Mouse (Mus musculus) hindbrain, postnatal 0 days (tissue): ENCODE measurements around the gene Lrp6. TPM values are rescaled to one million over a fixed set of nuclear protein-coding genes. Genes with fewer than 3 reads are reported as not detected.

Experiments used
- ATAC-seq: fragments of 200-750 bp; cut with Nextera tagmentation; 2 replicates; pipeline ENCODE4 v1.8.0; 2017; ENCODE audit warnings: mild to moderate bottlenecking, moderate TSS enrichment, moderate library complexity
- DNase-seq: peaks from one replicate; pipeline ENCODE4 v3.0.0-alpha.2; 2015; ENCODE audit warnings: low spot score
- H3K27ac ChIP-seq: fragments of 300-500 bp; sonication (generic); 2 replicates; pipeline ENCODE4 v1.5.1; 2014; ENCODE audit warnings: mild to moderate bottlenecking
- H3K27me3 ChIP-seq: fragments of 300-500 bp; sonication (generic); 2 replicates; pipeline ENCODE4 v1.6.1; 2014; ENCODE audit warnings: low read length, mixed read lengths; ENCODE audit not compliant: insufficient read depth
- H3K36me3 ChIP-seq: fragments of 300-500 bp; sonication (generic); 2 replicates; pipeline ENCODE4 v1.6.1; 2014; ENCODE audit warnings: low read length, mixed read lengths; ENCODE audit not compliant: insufficient read depth
- H3K4me1 ChIP-seq: fragments of 300-500 bp; sonication (generic); 2 replicates; pipeline ENCODE4 v1.6.1; 2014; ENCODE audit warnings: antibody characterized with exemption, low read length, mixed read lengths; ENCODE audit not compliant: insufficient read depth
- H3K4me2 ChIP-seq: fragments of 300-500 bp; sonication (generic); 2 replicates; pipeline ENCODE4 v1.6.1; 2014; ENCODE audit warnings: low read depth, mild to moderate bottlenecking, low read length, moderate library complexity, mixed read lengths
- H3K4me3 ChIP-seq: fragments of 300-500 bp; sonication (generic); 2 replicates; pipeline ENCODE4 v1.5.1; 2014; ENCODE audit warnings: low read length
- H3K9ac ChIP-seq: fragments of 300-500 bp; sonication (generic); replicated peaks from 2 replicates; pipeline ENCODE4 v1.6.1; 2014; ENCODE audit warnings: mild to moderate bottlenecking, low read length, moderate library complexity, mixed read lengths
- H3K9me3 ChIP-seq: fragments of 300-500 bp; sonication (generic); 2 replicates; pipeline ENCODE4 v1.6.1; 2016; ENCODE audit warnings: low read length, mixed read lengths
- CTCF ChIP-seq: IDR thresholded peaks from 2 replicates; pipeline ENCODE4 v1.5.1; 2016; ENCODE audit warnings: antibody characterized with exemption, control low read depth, low read depth
- WGBS: fragments of 180-500 bp; shearing (Covaris S2); extraction: QIAGEN DNeasy Blood & Tissue Kit; methylation state at CpG from one replicate; pipeline ENCODE4 v1.1.7; 2014; 5-methylcytosine and 5-hydroxymethylcytosine counted together
- polyA plus RNA-seq: library from polyadenylated mRNA; unstranded; fragments of >200 nt; fragmentation: Nextera tagmentation; extraction: Ambion mirVana; gene quantifications from 2 replicates; pipeline ENCODE4 v1.2.1, GENCODE M21; 2015
- total RNA-seq: library from RNA; depleted of rRNA; stranded (reverse); fragments of >200 nt; gene quantifications from 2 replicates; pipeline ENCODE4 v1.2.3, GENCODE M21; 2014

Gene Lrp6
- total and polyA plus RNA-seq, 2 experiments from 2014 or later = 13.0 to 23.9 TPM

DNA sequence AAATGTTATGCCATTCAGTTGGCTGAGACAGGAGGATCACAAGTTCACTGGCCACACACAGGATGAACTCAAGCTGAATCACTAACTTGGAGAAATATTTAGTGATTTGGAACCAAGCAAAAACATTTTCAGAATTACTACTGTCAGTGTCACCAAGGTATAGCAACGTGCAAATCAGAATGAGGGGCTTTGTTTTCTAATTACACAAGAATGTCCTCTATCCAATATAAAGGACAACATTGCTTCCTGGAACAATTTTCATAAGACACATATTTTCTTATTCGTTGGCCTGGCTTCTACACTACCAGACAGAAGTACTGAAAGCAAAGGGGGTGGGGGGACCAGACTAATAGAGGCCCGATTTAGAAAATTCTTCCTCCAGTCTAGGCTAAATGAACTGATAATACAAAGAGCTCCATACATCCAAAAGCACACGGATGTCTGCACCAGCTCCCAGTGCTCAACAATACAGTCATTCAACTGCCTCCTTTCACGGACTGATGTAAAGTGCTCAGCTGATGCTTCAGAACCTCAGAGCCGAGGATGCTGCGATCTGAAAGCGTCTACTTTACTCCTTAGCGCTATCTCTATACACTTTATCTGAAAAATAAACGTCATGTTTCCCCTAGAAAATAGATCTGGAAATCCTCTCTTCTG is 29.2 kb downstream of the Lrp6 start:
- H3K4me3 ChIP-seq = no peak overlapping the region
- no peaks in the 10 kb centered on the region for H3K36me3 ChIP-seq
- H3K4me2 ChIP-seq = 0 out of 2 replicates have a peak overlapping the region, but pooled peaks have one; percentile 7
- peak; percentile 16 for DNase-seq
- H3K9ac ChIP-seq = no peak overlapping the region
- no peaks in the 10 kb centered on the region; the same call in 1 of the 2 replicates for H3K4me1 ChIP-seq
- no peaks in the 10 kb centered on the region for H3K27me3 ChIP-seq
- H3K27ac ChIP-seq = peak overlapping the region; percentile 45; the same call in 1 of the 2 replicates
- no peak for TF ChIP-seq CTCF
- WGBS = 48% methylated on average over 10 of the region's 10 CpGs
- no peaks in the 10 kb centered on the region for H3K9me3 ChIP-seq
- ATAC-seq = peak; percentile 64

DNA sequence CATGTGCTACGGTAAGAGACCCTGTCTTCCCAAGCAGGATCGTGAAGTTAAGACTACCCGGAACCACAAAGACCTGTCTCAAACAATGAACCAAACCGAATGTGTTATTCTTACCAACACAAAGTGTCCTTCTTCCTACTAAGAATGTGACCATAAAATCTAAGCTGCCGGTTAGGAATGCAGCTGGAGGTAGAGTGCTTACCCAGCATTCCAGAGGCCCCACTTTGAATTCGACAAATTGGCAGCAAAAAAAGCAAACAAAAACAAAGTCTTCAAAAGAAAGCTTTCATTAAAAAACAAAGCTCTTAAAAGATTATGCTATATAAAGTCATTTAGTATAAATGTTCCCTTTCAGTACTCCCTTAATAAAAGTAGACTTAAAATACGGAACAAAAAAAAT is 31.6 kb downstream of the Lrp6 start:
- Histone ChIP-seq H3K27ac (peak overlapping the region; percentile 46), H3K4me2 (no peak overlapping the region), H3K27me3 (no peaks in the 10 kb centered on the region), H3K36me3 (no peaks in the 10 kb centered on the region), H3K4me3 (no peak overlapping the region), H3K9ac (no peak overlapping the region), H3K9me3 (no peaks in the 10 kb centered on the region), H3K4me1 (no peaks in the 10 kb centered on the region; the same call in 1 of the 2 replicates)
- TF ChIP-seq CTCF = no peak
- ATAC-seq (no peak), DNase-seq (no peak)
- 59% methylated on average over 7 of the region's 7 CpGs for WGBS

DNA sequence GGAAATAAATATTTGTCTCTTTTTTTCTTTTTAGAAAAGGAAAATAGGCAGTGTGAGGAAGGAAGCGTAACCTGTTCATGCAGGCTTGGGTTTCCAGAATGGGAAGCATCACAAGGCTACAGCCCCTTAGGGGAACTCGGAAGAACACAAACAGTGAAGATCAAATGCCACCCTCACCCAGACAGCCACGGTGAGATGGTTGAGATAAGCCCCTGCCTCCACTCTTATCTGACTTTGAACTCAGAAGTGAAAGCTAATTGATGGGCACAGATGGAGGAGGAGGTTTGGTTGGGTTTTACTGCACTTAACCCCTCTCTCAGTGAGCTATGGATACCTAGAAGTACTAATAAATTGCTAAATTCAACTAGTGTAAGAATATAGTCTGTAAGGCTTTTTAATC is 33.7 kb downstream of the Lrp6 start:
- H3K27me3 ChIP-seq = no peaks in the 10 kb centered on the region
- H3K36me3 ChIP-seq = no peaks in the 10 kb centered on the region
- WGBS = 84% methylated on average over 3 of the region's 3 CpGs
- H3K4me2 ChIP-seq = no peak overlapping the region
- H3K4me3 ChIP-seq = no peak overlapping the region
- DNase-seq = no peak
- no peak for TF ChIP-seq CTCF
- no peak overlapping the region for H3K27ac ChIP-seq
- no peak overlapping the region for H3K9ac ChIP-seq
- no peaks in the 10 kb centered on the region for H3K9me3 ChIP-seq
- H3K4me1 ChIP-seq = no peaks in the 10 kb centered on the region
- ATAC-seq = no peak

DNA sequence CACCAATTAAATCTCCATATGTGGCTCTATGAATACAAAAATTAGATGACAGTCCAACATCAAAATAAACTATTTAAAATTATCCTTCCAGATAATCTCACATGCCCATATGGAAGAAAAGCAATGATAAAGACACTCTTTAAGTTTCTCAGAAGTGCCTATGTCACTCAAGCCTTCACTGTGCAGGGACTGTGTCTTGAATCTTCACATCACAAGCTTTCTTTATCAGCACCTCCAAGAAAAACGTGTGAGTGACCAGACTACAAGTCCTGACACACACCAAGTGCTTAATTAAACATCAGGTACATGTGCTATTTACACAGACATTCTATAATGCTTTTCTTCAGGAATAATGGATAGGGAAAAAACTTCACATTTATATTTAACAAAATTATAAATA is 34.8 kb downstream of the Lrp6 start:
- no peaks in the 10 kb centered on the region for H3K36me3 ChIP-seq
- 78% methylated on average over 1 of the region's 1 CpGs for WGBS
- DNase-seq (no peak), ATAC-seq (no peak)
- TF ChIP-seq CTCF = no peak
- no peak overlapping the region for H3K4me2 ChIP-seq
- H3K9ac ChIP-seq = no peak overlapping the region
- H3K9me3 ChIP-seq = no peaks in the 10 kb centered on the region
- no peaks in the 10 kb centered on the region for H3K4me1 ChIP-seq
- H3K4me3 ChIP-seq = no peak overlapping the region
- no peak overlapping the region for H3K27ac ChIP-seq
- H3K27me3 ChIP-seq = no peaks in the 10 kb centered on the region

DNA sequence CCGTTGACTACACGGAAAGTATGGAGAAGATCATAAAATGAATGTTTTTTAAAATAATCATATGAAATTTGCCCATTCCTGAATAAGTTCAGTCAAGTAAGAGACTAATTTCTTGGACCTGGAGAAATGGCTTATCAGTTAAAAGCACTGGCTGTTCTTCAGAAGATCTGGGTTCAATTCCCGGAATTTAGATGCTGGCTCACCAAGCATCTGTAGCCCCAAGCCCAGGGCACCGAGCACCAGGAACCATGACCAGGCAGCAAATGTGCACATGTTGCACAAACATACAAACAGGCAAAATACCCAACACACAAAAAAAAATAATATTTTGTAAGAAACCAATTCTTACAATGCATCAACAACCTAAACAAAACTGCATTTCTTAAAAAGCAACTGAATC is 37.4 kb downstream of the Lrp6 start:
- DNase-seq (no peak), ATAC-seq (no peak)
- no peak overlapping the region for H3K4me2 ChIP-seq
- no peaks in the 10 kb centered on the region for H3K9me3 ChIP-seq
- no peaks in the 10 kb centered on the region for H3K36me3 ChIP-seq
- WGBS = 92% methylated on average over 4 of the region's 4 CpGs
- H3K4me3 ChIP-seq = no peak overlapping the region
- H3K27me3 ChIP-seq = no peaks in the 10 kb centered on the region
- TF ChIP-seq CTCF = no peak
- H3K27ac ChIP-seq = no peak overlapping the region
- no peaks in the 10 kb centered on the region for H3K4me1 ChIP-seq
- H3K9ac ChIP-seq = no peak overlapping the region

DNA sequence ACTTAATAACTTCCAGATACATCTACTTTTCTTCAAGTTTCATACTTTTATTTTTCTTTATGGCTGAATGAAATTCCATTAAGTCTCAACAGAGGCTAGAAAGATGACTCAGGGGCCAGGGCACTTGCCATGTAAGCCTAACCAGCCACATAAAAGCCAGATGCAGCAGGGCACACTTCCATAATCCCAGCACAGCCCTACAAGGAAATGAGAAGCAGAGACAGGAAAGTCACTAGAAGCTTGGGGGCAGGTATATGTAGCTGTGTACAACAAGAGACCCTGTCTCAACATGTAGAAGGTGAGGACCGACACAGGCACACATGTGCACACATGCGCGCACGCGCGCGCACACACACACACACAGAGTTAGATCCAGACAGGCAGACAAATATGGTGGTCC is 38.4 kb downstream of the Lrp6 start:
- no peak for DNase-seq
- no peak for ATAC-seq
- Histone ChIP-seq H3K9me3 (no peaks in the 10 kb centered on the region), H3K4me1 (no peaks in the 10 kb centered on the region), H3K27me3 (no peaks in the 10 kb centered on the region), H3K36me3 (no peaks in the 10 kb centered on the region), H3K27ac (no peak overlapping the region), H3K4me2 (no peak overlapping the region), H3K9ac (no peak overlapping the region), H3K4me3 (no peak overlapping the region)
- no peak for TF ChIP-seq CTCF
- 97% methylated on average over 7 of the region's 7 CpGs for WGBS

DNA sequence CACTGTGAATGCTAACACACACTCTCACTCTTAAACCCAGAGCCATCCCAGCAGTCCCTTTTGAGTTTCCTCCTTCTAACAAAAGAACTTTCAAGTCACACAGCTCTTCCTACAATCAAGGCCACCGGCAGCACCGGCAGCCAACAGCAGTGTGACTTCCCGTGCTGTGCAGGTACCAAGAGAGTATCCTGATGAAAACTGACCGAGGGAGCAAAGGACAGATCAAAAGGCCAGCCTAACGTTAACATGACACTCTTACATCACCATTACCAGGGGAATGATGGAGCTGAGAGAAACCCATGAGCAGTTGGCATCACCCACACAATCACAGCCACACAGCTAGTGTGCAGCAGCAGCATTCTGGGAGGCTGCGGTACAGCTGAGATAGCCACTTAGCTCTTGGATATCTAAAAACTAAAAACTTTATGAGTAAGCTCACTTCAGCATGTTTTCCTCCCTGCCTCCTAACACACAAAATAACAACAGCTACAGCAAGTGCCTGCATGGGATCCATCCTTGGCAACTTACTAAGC is 39.1 kb downstream of the Lrp6 start:
- Histone ChIP-seq H3K4me3 (no peak overlapping the region), H3K9me3 (no peaks in the 10 kb centered on the region), H3K27me3 (no peaks in the 10 kb centered on the region), H3K36me3 (no peaks in the 10 kb centered on the region), H3K4me1 (no peaks in the 10 kb centered on the region), H3K9ac (no peak overlapping the region), H3K27ac (no peak overlapping the region), H3K4me2 (no peak overlapping the region)
- TF ChIP-seq CTCF = no peak
- WGBS = 33% methylated on average over 6 of the region's 6 CpGs
- ATAC-seq = no peak
- DNase-seq = no peak
